Mouse (Mus musculus): Measurements from ENCODE around the gene Ppp6r3. TPM values are rescaled to one million over a fixed set of nuclear protein-coding genes. Genes with fewer than 3 reads are reported as not detected.
A peak's percentile ranks its signal among the peaks of the same experiment; 100 is the strongest.

The Ppp6r3 gene
- polyA plus RNA-seq, 1 experiment from 2014 or later, result 62.6 TPM

DNA sequence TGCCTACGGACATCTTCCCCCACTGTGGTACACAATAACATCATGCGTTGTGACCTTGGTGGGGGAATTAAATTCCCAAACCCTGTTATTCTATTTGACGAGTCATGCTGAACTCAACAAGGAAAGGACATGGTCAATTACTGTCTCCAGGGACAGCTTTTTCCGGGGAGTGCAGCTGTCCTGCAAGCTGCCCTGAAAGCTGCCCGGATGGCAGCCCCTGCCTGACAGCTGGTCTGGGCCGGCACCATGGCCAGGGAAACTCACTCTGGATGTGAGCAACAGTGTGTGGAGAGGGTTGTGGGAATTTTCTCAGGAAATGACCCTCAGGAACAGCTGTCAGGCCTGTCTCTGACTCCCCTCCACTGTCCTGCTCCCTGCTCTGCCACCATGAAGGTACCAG, 153.1 kb downstream of the Ppp6r3 start:
- 24% methylated on average over 6 of the region's 6 CpGs for WGBS
- Histone ChIP-seq H3K4me3 (no peak overlapping the region), H3K4me2 (no peak overlapping the region), H3K27ac (no peak overlapping the region), H3K9ac (no peak overlapping the region), H3K4me1 (replicated peaks) (no peaks in the 10 kb centered on the region), H3K9me3 (no peaks in the 10 kb centered on the region), H3K27me3 (no peaks in the 10 kb centered on the region), H3K36me3 (no peaks in the 10 kb centered on the region)
- ATAC-seq (ENCODE audit: low FRiP score), result no peak

DNA sequence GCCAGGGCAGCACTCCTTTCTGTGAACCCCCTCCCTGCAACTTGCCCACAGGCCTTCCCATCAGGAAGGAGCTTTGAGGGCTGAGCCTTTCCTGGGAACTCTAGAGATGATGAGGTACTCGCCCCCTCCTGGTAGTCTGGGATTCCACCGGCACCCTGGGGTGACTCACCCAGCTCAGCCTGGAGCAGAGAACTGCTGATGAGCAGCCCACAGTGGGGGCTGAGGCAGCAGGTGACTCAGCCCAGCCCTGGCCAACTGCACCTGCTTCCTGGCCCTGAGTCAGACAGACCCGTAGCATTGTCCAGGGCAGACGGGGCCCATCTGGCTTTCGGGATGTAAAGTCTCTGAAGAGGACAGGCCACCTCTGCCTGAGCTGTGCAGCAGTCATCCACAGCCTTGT, 156.3 kb downstream of the Ppp6r3 start:
- Histone ChIP-seq H3K4me1 (replicated peaks) (peaks cover 4% of the 10 kb centered on the region), H3K4me3 (no peak overlapping the region), H3K4me2 (no peak overlapping the region), H3K36me3 (no peaks in the 10 kb centered on the region), H3K9ac (no peak overlapping the region), H3K9me3 (no peaks in the 10 kb centered on the region), H3K27me3 (peaks cover 25% of the 10 kb centered on the region), H3K27ac (no peak overlapping the region)
- 0 out of 2 replicates have a peak, but pooled peaks have one; percentile 61 for ATAC-seq (ENCODE audit: low FRiP score)
- 46% methylated on average over 5 of the region's 5 CpGs for WGBS

DNA sequence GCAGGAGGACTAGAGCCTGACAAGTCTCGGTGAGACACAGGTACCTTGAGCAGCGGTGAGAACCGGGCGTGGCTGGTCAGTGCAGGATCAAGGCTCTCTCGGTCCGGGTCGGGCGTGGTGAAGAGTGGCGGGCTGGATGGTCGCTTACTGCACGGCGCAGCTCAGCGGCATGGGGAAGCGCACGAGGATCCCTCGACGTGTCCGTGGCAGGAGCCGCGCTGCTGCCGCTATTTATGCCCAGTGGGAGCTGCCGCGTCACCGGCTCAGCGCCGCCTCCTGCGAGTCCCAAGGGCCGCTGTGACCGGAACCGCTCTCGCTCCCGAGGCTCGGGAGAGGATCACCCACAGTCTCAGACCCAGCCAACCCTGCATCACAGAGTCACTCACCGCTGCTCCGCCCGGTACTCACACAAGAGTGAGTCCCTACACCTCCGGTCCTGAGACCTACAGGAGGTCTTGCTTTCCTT, 161.2 kb downstream of the Ppp6r3 start, which contains the start of gene Gal:
Gene Gal, minus strand, starts transcription at position 277 of the 466 bp plus-strand sequence.
- H3K27ac ChIP-seq, result no peak within 1 kb of the TSS
- peaks cover 15% of the 10 kb centered on the region for H3K4me1 ChIP-seq (replicated peaks)
- WGBS, result 3% methylated on average over 37 of the region's 37 CpGs
- H3K9me3 ChIP-seq, result no peaks in the 10 kb centered on the region
- ATAC-seq (ENCODE audit: low FRiP score), result peak; percentile 34; the same call in 1 of the 2 replicates
- peak within 1 kb of the TSS; percentile 59 for H3K9ac ChIP-seq
- peak within 1 kb of the TSS; percentile 60 for H3K4me2 ChIP-seq
- peaks cover 55% of the 10 kb centered on the region for H3K27me3 ChIP-seq
- peak within 1 kb of the TSS; percentile 37 for H3K4me3 ChIP-seq
- H3K36me3 ChIP-seq, result no peaks in the 10 kb centered on the region

DNA sequence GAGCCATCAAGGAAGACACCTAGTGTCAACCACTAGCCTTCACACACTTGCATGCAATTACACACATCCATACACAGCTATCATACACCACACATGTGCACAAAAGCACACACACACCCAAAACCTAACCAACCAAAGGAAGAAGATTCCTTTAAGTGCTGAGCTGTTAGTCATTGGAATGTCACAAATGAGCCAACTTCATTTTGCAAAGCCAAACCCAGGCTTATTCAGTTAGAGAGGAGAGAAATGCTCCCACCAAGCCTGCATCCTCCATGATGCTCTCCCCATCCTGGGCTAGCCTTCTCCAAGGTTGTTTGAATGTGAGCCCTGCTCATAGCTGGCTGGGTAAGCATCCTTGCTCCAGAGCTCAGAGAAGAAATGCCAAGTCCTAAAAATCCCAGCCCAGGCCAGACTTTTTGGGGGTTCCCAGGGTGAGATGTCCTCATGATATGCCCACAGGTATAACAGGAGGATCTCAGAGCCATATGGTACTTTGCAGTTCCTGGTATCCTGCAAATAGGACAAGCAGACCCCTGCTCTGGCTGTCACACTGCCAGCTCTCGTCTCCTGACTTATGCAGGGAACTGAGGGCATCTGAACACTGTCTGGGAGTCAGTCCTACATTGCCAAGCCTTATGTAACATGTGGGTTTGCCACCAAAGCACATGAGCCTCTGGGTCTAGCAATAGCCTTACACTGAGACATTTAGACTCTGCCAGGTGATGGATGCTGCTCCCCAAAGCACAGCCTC, 169.8 kb downstream of the Ppp6r3 start:
- H3K9ac ChIP-seq, result no peak overlapping the region
- ATAC-seq (ENCODE audit: low FRiP score), result no peak
- 0 out of 2 replicates have a peak, but pooled peaks cover 5% of the 10 kb centered on the region for H3K9me3 ChIP-seq
- H3K4me2 ChIP-seq, result no peak overlapping the region
- no peaks in the 10 kb centered on the region for H3K36me3 ChIP-seq
- WGBS, result 61% methylated on average over 1 of the region's 1 CpGs
- no peak overlapping the region for H3K4me3 ChIP-seq
- no peaks in the 10 kb centered on the region for H3K4me1 ChIP-seq (replicated peaks)
- H3K27me3 ChIP-seq, result peaks cover 10% of the 10 kb centered on the region; the same call in 1 of the 2 replicates
- no peak overlapping the region for H3K27ac ChIP-seq

Other genes starting within 250 kb of the Ppp6r3 start
- gene Tesmin, start 186.9 kb downstream of the Ppp6r3 start, polyA plus RNA-seq (2015; fragmentation: Nextera tagmentation; extraction: Ambion mirVana), result 0.28 and 0.42 TPM in 2 replicates
- 23.3 and 33.2 TPM in 2 replicates for gene Gal, start 161.2 kb downstream of the Ppp6r3 start, polyA plus RNA-seq (2015; fragmentation: Nextera tagmentation; extraction: Ambion mirVana)
- gene Lrp5, start 110.8 kb upstream of the Ppp6r3 start, polyA plus RNA-seq (2015; fragmentation: Nextera tagmentation; extraction: Ambion mirVana), result 1.4 and 2.0 TPM in 2 replicates
- gene 1810055G02Rik, start 132.5 kb upstream of the Ppp6r3 start, polyA plus RNA-seq (2015; fragmentation: Nextera tagmentation; extraction: Ambion mirVana), result 33.5 and 33.9 TPM in 2 replicates
- 54.4 and 57.5 TPM in 2 replicates for gene Kmt5b, start 191.7 kb upstream of the Ppp6r3 start, polyA plus RNA-seq (2015; fragmentation: Nextera tagmentation; extraction: Ambion mirVana)